Mouse (Mus musculus) frontal cortex, postnatal 10 days (tissue): ENCODE measurements at regions not wholly inside any gene's neighbourhood (a gene's known extent, or its start where the extent isn't known, plus 50 kb on each side); places are given as distances from the start of the nearest gene placed in this dataset.
A peak's percentile ranks its signal among the peaks of the same experiment; 100 is the strongest.

Experiments used
- DNase-seq, 2 experiments: peaks; one replicate each; pipeline ENCODE4 v3.0.0; 2022; ENCODE audit warnings: low spot score in 2 of 2, mixed read lengths in 1 of 2

DNA sequence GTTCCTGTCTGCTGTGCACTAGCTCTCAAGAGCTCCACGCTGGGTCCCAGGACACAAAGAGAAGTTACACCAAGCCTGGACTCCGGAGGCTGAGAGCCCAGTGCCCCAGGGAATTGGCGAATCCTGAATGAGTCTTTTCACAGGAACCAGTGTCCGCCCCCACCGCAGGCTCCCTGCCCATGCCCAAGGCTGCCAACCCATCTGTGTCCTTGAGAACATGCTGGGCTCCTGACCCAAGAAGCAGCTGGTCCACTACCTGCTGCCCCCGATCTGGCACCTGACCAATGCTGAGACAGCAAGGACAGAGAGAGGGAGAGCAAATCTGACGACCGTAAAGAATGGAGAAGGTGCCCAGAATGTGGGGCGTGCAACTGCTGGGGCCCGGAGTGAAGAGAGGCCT is 85.2 kb upstream of the Cplx2 start:
- peak; percentile 61 to 79 for DNase-seq

DNA sequence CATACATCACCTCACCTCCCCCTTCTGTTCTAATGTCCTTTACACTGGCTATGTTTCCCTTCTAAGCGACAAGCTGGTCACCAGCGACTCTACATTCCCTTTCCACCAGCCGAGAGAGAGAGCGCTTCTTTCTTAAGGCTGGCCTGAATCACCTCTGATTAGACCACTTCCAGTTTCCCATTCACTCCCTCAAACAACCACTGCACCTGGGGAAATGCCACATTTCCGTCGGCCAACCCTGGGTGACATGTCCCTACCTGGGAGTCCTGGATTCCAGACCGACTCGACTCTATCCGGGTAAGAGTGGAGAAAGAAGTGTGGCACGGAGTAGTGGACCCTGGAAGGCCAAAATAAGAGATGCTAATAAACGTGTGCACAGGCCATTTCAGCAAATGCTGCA is 84.5 kb upstream of the Cplx2 start:
- no peak for DNase-seq

DNA sequence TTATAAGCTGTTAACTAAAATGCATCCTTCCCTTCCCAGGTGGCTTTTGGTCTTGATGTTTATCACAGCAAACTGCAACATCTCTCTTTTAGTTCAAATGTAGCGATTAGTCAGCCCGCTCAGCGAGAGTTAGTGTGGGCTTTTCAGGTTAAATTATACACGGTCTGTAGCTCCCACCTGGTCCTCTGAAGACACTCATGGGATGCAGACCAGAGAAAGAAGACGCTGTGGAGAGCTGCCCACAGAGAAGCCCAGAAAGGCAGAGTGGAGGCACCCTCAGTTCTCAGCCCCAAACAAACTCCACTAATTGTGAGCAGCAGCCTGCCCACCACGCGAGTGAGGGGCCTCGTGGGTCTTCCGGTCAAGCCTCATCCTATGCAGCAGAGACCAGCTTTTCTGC is 81.1 kb upstream of the Cplx2 start:
- DNase-seq: no peak

DNA sequence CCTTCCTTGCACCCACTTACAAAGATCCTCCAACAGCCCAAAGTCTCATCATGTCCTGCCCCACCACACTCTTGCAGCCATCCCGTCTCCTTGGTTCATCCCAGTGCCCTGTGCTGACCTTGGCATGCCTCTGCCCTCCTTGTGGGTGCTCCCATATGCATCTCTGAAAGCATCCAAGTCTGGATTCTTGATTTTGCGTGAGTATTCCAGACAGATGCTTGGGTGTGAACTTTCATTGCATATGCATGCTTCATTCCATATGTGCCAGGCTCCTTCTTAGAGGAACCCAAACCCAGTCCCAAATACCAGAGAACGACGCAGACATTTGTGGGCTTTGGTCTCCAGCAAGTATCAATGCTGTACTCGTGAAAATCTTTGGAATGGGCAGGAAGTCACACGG is 78.8 kb upstream of the Cplx2 start:
- DNase-seq: no peak

DNA sequence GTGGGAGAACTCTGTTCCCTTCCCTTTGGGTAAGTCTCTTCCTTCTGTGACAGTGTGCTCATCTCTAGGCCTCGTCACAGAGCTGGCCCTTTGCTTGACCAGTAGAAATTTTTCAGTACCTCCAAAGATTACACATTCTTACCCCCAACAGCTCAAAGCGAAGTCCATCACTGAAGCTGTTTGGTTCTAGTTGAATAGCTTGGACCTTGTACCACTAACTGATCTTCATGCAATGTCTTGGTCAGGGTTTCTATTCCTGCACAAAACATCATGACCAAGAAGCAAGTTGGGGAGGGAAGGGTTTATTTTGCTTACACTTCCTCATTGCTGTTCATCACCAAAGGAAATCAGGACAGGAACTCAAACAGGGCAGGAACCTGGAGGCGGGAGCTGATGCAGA is 78.1 kb upstream of the Cplx2 start:
- DNase-seq: no peak

DNA sequence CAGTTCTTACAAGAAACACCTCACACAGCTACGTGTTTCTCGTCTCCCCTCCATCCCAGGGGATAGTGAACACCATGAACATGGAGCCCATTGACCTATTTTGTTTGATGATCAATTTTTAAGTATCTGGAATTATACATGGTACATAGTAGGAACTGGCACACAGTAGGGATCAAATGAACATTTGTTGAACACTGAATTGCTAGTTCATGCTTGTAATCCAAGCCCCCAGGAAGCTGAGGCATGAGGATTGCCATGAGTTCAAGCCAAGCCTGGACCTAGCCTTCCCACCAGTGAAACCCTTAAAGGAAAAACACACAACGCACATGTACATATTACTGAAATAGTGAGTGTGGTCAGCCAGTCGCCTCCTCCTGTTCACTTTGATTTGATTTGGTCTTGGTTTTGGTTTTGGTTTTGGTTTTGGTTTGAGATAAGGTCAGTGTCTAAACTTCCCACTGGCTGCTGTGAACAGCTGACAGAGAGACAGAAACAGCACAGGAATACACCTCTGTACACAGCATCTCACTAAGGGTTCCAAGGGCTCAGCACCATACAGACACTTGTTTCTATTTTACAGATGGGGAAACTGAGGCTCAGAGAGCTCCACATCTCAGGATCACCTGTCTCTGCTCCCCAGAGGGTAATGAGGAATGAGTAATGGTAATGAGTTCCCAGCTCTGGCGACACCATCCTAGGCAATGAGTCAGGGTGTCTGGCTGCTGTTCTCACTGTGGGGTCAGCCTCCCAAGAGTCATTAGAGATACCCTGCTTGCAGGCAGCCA is 75.5 kb upstream of the Cplx2 start:
- DNase-seq: no peak

DNA sequence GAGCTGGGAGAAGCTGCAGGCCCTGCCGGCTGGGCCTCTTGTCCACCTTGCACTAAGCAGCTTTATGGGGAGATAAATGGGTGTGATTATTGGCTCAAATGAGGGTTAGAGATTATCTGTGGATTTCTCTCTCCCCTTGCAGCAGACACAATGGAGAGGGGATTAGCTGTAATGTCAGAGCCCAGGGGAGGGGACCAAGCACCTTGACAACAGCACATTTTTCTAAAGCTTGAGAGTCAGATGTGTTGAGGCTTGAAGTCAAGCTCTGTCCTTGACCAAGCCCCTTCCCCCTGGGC is 74.9 kb upstream of the Cplx2 start:
- DNase-seq: no peak

DNA sequence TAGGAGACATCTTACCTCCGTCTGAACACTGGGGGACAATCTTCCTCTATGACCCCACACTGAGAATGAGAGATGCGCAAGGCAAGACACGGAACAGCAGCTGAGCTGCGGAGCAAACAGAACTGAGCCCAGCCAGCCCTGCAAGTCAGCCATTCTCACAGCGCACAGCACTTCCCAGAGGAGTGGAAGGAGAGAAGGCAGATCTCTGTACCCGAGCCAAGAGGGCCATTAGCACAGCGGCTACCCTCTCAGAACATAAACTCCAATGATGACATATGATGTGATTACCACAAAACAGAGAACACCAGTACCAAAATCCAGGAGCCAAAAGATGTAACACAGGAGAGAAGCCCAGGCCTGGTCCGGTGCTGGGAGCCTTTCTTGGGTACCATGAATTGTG is 72.3 kb upstream of the Cplx2 start:
- no peak for DNase-seq

DNA sequence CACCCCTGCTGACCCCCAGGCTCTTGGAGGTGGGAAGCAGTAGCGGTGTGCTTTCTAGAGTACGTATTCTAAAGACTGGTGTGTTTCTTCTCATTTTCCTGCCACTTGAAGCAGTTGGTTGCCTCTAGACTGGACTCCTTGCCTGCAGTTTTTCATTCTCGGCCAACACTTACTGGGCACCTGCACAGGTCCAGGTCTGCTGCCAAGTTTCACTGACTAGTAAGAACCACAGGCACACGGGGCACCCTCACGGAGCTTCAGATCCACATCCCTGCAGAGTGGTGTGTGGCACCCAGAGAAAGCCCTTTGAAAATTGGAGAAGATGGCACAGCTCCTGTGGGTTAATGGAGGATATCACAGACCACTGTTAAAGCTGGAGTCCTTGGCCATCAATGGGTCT is 71.9 kb upstream of the Cplx2 start:
- no peak for DNase-seq

DNA sequence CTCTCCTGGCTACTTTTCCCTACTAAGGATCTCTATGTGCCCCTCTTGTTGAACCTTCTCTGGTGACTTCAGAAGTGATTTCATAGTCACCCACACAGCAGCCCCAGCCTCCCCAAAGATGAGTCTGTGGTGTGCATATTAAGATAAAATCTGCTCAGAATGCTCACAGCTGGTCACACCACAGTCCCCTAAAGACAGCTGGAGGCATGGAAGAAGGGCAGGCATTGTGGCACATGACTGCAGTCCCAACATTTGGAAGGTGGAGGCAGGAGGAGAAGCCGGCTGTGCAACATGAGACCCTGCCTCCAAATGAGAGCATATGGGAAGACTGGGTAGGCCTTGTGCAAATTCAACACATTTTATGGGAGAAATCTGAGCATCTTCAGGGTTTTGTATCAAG is 70.0 kb upstream of the Cplx2 start:
- no peak for DNase-seq

DNA sequence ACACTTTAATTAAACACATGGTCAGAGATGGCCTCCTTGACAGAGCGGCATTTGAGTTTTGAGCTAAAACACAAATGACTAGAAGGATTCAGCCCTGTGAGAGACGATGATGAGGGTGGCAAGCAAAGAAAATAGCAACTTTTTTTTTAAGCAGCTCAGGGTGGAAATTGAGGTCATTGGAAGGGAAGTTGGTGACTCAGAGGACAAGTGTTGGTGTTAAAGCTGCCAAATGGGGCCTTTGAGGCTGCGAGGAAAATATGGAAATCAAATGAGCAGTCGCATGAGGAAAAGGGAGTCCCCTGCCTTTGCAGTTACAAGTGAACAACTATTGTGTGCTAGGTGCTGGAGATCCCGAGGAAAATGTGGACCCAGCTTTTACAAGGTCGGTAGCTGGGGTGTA is 69.5 kb upstream of the Cplx2 start:
- no peak for DNase-seq

DNA sequence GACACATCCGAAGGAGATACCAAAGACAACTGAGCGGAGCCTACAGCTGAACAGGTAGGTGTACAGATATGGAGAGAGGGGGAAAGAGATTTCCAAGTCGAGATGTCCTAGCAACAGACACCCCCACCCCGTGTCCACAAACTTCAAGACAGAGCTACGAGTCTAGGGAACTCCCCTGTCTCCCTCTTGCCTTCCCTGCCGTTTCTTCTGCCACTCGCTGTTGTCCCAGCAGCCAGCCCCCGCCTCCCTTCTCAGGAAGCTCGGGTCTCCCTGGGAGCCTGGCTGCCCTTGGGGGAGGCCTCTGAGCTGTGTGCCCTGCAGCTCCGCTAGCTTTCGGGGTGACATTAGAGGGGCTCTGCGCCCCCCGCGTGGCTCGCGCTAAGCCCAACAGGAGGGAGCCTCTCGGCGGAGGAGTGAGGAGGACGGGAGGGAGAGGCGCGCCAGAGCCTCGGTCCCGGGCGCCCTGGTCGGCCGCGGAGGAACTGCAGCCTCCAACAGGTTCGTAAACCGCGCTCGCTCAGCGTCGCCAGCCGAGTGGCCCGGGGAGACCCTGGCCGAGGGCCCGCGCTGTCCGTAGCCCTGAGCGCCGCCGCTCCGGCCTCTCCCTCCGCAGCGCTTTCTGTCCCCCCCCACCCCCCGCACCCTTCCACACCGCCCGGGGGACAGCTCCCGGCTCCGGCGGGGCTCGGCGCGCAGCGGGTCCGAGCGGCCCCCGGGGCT is 68.6 kb upstream of the Cplx2 start:
- DNase-seq: peak in 1 of 2 experiments; percentile 52

DNA sequence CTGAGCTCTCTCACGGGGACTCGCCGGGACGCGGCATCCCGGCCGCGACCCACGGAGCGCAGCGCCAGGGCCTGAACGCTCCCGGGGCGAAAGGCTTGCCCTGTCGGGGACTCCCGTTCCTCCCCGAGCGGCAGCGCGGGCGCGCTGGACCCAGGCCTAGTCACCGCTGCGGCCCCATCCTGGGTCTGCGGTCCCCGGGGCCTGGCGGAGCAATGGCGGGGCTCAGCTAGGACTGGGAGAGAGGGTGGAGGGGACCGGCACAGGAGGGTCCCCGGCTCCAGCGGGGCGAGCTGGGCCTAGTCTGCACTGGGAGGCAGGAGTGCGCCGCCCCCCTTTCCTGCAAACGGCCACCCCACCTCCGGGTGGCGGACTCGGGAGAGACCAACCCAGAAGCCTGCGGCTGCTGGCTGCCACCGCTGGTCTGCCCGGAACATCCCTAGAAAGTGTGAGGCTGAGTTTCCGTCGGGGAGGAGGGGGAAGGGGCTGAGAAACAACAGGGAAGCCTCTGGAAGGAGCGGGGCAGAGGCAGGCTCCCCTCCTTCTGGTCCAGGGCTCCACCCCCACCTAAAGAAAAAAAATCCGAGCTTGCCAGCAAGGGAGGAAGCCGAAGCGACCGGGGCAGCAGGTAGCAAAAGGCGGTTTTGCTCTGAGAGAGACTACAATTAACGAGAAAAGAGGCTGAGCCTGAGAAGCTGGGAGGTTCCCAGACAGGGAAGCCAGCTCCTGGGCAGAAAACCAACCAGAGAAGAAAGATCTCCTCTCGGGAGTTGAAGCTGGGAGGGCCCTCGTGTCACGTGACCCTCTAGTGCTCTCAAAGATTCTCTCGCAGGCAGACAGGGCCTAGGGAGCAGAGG is 67.9 kb upstream of the Cplx2 start:
- peak; percentile 80 to 85 for DNase-seq

DNA sequence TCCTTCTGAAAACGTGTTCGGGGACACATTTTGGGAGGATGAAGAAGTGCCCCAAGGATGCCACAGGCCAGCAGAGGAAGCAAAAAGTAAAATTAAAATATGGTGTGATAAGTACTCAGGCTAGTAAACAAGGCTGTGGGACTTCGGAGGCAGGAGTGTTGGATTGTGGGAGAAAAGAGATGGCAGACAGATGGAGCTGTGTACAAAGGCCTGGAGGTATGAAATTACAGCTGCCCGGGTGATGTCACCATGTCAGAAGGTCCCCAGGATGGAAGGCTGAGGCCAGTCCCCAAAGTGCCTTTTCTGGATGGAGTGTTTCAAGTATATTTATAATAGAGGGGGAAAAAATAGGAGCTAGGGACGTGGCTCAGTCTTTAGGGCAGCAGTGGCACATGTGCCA is 66.9 kb upstream of the Cplx2 start:
- no peak for DNase-seq

DNA sequence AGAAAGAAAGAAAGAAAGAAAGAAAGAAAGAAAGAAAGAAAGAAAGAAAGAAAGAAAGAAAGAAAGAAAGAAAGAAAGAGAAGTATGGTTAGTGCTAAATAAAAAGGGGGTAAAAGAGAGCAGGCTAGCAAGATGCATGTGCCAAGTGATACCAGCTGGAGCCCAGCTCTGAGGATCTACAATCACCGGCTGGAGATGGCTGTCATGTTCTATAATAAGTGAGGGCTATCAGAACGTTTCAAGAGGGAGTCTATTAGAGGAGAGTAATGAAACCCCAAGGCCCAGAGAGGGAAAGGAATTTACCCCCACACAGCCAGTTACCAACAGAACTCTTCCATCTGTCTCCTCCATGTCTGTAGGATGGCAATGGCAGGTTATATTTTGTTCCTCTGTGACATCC is 62.6 kb upstream of the Cplx2 start:
- DNase-seq: no peak

DNA sequence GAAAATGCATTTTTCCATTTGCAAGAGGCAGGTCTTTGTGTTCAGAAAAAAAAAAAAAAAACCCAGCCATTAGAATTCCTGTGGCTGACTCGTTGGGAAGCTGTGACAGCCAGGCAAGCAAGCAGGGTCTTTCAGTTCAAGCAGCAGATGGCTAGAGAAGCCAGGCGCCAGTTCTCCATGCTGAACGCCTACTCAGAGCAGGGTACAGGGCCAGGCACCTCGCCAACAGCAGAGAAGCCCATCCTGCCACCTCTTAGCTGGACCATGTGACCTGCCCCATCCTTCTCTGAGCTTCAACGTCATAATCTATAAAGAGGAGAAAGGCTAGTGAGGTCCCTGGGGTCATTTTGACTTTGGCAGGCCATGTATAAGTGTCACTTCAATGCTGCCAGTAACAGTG is 61.8 kb upstream of the Cplx2 start:
- peak; percentile 65 to 66 for DNase-seq

DNA sequence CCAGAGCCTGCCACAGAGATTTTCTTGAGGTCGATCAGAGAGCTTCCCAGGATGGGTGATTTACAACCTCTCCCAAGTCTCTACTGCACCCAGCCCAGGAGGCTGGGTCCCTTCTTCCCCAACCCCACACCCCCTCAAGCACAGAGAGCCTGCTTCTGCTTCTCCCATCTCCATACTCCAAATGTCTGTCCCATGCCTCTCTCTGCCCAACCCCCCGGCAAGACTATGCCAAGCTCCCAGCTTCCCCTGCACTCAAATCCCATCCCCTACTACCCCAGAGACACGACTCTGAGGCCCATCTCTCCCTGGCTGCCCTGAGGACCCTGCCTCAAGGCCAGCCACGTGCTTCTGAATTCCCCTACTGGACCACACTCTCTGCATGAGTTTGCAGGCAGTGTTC is 61.0 kb upstream of the Cplx2 start:
- no peak for DNase-seq

DNA sequence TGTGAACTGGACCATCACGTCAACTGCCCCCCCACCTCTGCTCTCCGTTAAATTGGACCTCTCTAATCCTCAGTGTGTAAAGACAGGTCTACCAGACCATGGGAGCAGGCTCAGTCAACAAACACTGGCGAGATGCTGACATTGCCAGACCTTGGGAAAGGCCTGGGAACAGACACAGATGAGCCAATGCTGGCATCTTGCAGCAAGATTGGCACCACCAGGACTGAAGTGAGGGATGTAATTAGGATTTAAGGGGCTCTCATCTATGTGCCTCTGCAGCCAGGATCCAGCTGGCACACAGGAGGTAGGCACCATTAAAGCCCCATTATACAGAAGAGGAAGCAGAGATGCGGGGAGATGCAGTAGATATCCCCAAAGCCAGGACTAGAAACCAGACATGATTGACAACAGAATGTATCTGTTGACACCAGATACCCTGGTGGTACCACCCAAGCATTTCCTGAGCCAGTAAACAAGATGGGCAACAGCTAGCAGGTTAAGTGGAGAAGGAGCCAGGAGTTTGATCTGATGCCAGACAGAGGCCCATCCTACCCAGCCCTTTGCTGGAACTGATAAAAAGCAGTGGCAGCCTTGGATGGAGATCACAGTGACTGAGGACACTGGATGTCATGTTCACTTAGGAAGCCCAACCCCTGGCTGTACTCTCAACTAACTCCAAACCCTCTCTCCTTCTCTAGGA is 59.7 kb upstream of the Cplx2 start:
- DNase-seq: no peak

DNA sequence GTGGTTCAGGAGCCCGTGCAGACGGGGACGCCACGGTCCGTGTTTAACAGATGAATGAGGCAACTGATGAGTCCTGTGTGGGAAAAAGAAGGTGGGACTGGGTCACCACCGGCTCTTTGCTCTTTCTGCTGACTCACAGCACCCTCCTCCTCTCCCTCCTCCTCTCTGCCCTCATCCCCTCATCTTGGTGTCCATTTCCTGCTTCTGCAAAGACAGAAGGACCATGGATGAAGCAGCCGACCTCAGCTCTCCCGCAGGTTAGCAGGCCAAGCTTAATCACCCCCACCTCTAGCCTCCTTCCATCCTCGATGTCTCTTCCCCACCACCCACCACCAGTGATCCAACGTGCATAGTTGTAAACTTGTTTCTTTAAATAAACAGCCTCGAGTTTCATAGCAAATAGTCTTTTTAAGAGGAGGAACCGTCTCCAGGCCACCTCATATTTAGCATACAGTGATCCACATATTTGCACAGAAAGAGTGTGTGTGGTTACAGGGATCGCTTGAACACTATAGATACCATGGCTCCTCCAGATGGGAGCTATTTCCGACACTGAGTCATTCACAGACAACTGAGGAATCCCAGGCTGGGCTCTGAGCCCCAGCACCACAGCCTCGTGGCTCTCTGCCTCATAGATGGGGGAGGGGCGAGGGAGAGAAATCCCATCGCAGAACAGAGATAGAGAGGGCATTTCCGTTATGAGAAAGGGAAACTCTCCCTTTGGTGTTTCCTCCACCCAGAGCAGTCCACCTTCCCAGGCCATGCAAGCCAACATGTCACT is 58.6 kb upstream of the Cplx2 start:
- peak; percentile 60 to 72 for DNase-seq

DNA sequence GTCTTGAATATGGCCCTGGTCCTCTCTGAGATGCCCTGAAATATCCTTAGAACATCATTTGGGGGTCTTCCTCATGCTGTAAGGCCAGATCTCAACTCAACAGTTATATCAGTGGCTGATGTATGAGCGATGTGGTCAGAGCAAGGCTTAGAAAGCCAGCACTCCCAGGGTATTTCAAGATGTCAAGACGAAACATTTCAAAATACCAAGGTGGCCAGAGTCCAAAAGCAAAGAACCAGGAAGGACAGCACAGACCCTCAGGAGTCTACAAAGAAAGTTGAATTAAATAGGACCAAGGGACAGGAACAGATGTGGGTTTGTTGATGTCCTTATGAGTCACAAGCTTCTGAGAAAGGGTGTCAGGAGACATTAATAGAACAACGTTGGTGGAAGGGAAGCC is 55.8 kb upstream of the Cplx2 start:
- DNase-seq: no peak

DNA sequence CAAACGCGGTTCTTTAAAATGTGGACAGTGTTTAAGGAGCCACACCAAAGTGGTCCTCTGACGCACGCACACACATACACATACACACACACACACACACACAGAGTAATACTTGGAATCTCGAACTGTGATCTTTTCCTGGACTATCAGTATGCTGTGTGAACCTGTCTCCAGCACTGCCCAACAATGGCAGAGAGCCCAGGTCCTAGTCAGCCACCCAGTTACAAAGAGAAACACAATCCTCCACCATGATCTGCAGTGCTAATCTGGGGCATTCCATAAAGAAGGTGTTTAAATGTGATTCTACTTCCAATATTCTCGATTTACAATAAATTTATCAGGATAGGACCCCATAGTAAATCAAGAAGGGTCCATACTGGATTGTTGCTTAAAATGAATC is 54.2 kb upstream of the Cplx2 start:
- DNase-seq: no peak
